Mouse (Mus musculus) right cerebral cortex, postnatal 36 days (tissue): ENCODE data around the gene Mfsd9.
"Not testable (repeated sequence)": the region's sequence is repeated elsewhere in the genome, so short reads cannot be mapped to it uniquely, and the experiment has no call there.

Experiments used
- DNase-seq, 2 experiments: peaks; one replicate each; pipeline ENCODE4 v3.0.0; 2022; ENCODE audit warnings: low spot score in 2 of 2, mixed read lengths in 1 of 2

Gene Mfsd9

DNA sequence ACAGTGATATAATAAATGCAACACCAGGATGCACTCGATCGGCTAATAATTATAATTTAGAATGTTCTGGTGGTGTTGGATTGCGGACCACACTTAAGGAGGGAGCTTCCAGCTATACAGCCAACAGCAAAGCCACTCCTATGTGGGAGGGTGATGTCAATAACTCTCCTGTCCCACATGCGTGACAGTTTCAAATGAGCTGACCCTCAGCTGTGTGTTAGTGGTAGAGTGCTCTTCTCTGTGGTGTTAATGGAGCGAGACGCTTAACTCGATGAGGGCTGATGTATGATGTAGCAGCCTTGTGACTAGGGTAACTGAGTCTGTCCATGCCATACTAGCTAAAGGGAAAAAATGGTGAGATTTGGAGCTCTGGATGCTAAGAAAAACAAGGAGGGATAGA, 7.0 kb downstream of the Mfsd9 start:
- DNase-seq: no peak

GRCm38 (mm10) chr1:40776763-40777162, 13.7 kb downstream of the Mfsd9 start:
- DNase-seq: no peak

DNA sequence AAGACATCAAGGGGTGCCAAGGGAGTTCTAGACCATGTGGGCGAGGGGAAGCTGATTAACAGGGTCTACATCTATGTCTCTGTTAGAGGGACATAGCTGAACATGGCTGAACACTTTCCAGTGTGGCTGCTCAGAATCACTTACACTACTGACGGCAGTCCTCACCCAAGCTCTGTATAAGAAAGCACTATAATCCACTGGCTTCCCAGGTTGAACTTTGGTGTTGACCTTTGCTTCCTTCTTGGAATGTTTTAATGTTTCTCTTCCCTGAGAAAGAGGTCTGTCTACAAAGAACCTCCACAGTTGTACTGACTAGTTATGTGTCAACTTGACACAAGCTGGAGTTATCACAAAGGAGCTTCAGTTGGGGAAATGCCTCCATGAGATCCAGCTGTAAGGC, 14.4 kb downstream of the Mfsd9 start:
- no peak for DNase-seq

DNA sequence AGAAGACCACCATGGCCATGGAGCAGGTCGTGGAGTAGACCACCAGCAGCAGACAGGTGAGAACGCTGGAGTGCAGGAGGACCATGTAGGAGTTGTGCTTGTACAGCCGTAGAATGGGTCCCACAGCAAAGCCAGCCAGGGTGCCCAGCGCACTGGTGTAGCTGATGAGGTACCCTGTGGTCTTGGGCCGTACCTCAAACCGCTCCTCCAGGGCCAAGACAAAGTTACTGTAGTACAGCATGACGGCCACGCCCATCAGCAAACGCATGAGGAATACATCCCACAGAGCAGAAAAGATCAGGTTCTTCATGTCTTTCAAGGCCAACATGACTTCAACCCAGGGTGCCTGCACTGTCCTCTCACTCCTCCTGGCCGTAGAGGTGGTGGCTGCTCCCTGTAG, 16.4 kb downstream of the Mfsd9 start:
- DNase-seq: no peak

- no peak for DNase-seq
Measured at GRCm38 (mm10) chr1:40773234-40773633, 17.3 kb downstream of the Mfsd9 start.

- DNase-seq: no peak
Measured at GRCm38 (mm10) chr1:40771196-40771970, 19.1 kb downstream of the Mfsd9 start.

DNA sequence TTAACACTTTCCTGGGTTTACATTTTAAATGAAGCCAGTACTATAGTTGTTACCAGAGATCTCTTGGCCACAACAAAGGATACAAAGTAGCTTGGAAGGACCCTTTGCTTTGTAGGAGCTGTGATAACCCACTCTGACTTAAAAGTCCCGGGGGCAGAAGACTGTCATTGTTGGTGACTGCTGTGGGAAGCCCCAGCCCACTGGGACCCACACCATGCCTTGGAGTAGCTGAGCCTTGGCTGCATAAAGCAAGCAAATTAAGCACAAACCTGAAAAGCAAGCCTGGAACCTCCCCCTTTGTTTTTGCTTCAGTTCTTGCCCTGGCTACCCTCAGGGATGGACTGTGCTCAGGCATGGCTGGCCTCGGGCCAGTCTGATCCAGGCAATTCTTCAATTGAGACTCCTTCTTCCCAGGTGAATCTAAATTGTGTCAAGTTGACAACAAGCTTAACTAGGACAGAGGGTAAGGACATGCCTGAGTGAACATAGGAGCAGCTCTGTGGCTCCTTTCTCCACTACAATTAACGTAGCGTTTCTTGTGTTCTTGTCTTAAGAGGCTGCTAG, 21.1 kb downstream of the Mfsd9 start:
- no peak for DNase-seq

DNA sequence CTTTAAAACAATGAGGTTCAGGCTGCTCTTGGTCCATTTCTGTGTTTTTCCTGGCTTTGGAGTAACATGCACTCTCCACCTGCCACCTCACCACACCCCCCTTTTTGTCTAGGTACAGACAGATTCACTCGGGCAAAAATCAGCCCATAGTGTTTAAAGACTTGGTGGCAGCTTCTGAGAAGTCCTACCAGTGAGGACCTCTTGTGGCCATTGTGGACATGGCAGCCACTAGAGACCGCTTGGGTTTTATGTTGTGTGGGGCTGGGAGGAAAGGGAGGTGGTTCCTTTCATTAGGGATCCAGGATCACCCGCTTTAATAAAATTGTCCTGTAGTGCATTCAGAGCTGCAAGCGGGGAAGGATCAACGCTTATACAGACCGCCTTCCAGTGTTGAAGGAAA, 21.9 kb downstream of the Mfsd9 start:
- DNase-seq: no peak

DNA sequence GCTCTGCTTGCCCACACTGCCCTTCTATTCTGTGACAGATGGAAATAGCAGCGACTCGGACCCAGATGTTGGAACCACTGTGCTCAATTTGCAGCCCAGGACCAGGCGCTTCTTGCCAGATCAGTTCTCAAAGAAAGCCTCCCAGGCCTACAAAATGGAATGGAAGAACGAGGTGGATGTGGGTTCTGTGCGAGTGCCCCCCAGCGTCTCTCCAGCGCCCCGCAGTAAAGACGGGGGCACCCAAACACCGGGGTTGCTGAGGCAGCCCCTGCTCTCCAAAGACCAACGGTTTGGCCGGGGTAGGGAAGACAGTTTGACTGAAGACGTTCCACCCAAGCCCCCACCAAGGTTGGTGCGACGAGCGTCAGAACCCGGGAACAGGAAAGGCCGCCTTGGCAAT, 22.9 kb downstream of the Mfsd9 start:
- DNase-seq: no peak

DNA sequence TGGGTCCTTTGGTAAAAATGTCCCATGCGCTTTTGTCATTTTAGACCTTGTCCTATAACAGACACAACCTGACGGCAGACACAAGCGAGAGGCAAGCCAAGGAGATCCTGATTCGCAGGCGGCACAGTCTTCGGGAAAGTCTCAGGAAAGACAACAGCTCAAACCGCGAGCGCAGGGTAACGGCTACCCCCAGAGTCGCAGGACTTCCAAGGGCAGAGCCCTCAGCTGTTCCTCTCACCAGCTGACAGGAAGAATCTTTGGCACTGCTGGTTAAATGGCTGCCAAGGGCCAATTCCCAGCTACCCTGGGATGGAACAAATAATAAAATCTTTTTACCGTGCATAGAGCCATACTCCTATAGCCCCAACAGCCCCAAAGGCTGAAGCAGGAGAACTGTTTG, 25.0 kb downstream of the Mfsd9 start:
- no peak for DNase-seq

DNA sequence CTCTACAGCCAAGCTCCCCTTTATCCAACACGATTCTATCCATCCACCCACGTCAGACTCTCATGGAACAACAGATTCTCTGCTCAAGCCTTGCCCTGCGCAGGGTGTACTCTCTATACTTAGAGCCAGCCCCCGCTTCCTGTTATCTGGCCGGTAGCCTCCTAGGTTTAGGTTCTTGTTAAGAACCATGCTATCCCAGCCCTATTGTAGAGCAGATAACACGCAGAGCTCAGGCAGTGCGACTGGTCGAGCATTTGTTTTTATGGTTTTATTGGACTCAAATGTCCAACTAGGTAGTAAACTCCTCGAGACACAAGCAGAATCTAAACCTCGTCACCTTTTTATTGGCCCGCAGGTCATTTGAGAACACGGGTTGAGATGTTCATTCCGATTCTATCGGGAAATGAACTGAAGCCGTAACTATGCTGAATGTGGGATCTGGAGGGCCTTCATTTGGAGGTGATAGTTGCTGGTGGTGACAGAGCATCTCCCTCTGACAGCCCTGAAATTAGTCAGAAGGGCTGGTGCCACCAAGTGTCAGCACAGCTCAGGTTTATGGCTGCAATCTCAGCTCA, 25.7 kb downstream of the Mfsd9 start:
- no peak for DNase-seq

GRCm38 (mm10) chr1:40764042-40764441, 26.4 kb downstream of the Mfsd9 start:
- no peak for DNase-seq

- no peak for DNase-seq
Measured at GRCm38 (mm10) chr1:40759751-40760445, 30.6 kb downstream of the Mfsd9 start.

DNA sequence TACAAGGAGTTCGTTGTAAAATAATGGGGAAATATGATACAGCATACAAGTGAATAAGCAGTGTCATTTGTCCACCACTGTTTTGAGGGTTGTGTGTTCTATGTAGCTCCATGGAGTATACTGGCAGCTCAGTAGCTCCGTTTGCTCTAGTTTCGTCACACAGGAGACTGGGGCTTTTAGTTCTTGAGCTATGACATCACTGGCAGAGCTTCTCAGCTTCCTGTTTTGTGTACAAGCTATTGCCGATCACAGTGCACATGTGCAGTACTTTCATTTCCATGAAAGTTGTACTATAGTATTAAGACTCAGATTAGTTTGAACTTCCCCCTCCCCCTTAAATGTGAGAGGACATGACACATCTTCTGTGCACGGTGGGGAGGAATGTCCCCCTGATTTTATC, 44.4 kb downstream of the Mfsd9 start:
- DNase-seq: no peak

- no peak for DNase-seq
Measured at GRCm38 (mm10) chr1:40740739-40741138, 49.7 kb downstream of the Mfsd9 start.

DNA sequence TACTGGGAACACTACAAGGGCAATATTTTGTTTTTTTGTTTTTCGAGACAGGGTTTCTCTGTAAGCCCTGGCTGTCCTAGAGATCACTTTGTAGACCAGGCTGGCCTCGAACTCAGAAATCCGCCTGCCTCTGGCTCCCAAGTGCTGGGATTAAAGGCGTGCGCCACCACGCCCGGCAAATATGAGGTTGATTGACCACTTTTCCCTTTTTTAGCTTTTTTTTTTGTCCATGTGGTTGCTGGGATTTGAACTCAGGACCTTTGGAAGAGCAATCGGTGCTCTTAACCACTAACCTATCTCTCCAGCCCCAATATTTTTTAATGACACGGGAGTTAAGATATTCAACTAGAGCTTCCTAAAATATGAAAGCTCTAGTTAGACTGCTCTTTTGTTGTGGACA, 52.2 kb downstream of the Mfsd9 start:
- DNase-seq: not testable (repeated sequence)

GRCm38 (mm10) chr1:40737671-40738070, 52.8 kb downstream of the Mfsd9 start:
- DNase-seq: no peak

DNA sequence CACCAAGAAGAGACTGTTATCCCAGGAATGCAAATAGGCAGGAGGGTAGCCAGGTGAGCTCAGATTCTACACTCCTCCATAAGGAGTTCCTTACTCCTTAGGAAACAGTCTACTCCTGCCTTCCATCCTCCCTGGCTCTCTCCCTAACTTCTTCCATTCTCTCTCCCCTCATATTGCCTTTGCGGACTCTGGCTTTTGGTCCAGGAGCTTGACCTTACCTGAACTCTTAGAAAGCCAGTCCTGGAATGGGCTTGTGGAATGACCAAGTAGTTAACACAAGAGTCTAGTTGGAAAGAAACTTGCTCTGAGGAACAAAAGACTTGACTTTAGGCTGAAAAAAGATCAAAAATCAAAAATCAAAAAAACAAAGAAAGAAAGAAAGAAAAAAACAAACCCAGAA, 61.9 kb downstream of the Mfsd9 start:
- DNase-seq: no peak

GRCm38 (mm10) chr1:40727404-40727803, 63.1 kb downstream of the Mfsd9 start:
- DNase-seq: no peak

- DNase-seq: no peak
Measured at GRCm38 (mm10) chr1:40726051-40726450, 64.4 kb downstream of the Mfsd9 start.
